Mouse (Mus musculus) ovary, adult 18-20 months (tissue): Measurements from ENCODE around the gene Mapkapk5.

ENCODE experiments used
- DNase-seq: peaks from one replicate; pipeline ENCODE4 v3.0.0; 2022; ENCODE audit warnings: low spot score, mixed read lengths

The Mapkapk5 gene

DNA sequence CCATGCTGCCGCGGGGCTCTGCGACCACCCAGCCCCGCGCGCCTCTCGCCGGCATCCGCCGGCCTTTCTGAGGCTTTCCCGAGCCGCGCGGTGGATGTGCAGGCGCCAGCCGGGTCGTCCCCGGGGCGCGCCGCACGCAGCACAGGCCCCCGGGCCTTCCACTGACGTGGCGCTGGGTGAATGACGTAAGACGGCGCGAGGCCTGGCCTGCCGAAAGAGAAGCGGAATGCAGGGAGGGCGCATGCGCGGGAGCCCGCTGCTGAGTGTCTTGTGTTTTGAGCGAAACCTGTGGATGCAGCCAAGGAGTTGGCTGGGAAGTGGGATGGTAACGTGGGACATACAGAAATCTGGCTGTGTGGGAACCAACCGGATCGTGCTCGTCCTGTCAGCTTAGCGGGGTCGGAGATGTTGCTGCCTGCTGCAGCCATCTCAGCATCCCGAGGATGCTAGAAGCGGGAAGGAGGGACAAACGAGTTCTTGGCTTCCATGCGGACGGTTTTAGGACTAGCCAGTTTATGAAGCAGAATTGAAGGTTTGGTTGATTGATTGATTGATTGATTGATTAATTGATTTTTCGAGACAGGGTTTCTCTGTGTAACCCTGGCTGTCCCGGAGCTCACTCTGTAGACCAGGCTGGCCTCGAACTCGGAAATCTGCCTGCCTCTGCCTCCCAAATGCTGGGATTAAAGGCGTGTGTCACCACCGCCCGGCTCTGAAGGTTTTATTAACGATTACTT is at the start of gene Mapkapk5:
Gene Mapkapk5 (minus strand): TSS at position 113 of the 737 bp plus-strand sequence.
- DNase-seq, result peak; percentile 92

DNA sequence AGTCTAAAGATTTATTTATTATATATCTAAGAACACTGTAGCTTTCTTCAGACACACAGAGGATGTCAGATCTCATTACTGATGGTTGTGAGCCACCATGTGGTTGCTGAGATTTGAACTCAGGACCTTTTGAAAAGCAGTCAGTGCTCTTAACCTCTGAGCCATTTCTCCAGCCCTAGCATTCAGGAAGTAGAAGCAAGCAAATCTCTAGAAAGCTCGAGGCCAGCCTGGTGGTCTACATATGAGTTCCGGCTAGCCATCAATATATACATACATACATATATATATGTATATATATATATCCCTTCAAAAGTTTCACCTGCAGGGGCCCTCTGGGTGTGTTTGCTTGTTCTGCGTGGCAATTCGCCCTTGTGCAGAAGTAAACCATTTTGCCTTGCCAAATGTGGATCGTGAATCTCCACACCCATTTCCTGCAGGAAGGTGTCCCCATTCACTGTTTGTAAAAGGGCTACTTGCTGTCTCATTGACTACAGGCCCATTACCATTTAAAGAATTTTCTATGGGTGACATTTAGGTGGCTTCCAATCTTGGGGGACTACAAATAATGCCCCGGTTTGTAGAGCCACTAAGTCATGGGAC is 49.1 kb upstream of the Mapkapk5 start:
- DNase-seq, result no peak

DNA sequence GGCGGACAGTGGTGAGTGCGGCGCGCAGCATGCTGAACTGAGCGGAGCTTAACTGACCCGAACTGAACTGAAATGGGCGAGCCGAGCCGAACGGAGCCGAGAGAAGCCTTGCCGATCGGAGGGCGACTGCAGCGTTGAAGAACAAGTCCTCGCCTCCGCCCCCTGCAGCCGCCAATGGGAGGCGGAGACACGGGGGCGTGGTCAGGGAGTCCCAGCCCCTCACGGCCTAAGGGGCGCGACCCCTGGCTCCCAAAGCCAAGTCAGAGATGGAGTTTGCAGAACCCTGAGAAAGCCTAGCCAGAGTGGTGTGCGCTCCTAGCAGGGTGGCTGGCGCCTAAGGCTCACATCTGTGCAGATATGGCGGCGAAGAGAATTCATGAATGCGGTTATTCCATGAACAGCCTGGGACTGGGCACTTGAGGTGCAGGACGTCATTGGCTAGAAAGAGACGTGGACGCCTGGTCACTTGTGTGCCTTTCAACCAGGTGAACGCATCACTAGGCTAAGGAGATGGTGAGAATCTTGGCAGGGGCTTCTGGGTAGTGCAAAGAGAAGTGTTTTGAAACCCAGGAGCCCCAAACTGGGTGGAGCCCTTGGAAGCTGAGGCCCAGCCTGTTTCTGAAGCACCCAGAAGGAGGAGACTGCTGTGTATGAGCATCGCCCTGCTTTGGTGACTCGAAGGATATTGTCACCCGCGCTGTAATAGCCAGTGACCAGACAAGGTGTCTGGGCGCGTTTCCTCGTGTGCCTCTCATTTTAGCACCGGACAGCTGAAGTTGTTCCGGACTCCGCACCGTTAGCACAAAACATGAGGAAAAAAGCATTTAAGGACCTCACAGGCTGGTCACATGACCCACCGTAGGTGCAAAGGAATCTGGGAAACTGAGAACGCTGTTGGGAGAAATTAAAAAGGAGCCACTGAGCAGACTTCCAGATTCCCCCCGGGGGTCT is 48.0 kb upstream of the Mapkapk5 start, which contains the start of gene Aldh2:
Gene Aldh2 (minus strand): TSS at position 374 of the 951 bp plus-strand sequence.
- DNase-seq, result peak; percentile 86

GRCm38 (mm10) chr5:121592816-121593407 is 47.2 kb upstream of the Mapkapk5 start:
- no peak for DNase-seq

DNA sequence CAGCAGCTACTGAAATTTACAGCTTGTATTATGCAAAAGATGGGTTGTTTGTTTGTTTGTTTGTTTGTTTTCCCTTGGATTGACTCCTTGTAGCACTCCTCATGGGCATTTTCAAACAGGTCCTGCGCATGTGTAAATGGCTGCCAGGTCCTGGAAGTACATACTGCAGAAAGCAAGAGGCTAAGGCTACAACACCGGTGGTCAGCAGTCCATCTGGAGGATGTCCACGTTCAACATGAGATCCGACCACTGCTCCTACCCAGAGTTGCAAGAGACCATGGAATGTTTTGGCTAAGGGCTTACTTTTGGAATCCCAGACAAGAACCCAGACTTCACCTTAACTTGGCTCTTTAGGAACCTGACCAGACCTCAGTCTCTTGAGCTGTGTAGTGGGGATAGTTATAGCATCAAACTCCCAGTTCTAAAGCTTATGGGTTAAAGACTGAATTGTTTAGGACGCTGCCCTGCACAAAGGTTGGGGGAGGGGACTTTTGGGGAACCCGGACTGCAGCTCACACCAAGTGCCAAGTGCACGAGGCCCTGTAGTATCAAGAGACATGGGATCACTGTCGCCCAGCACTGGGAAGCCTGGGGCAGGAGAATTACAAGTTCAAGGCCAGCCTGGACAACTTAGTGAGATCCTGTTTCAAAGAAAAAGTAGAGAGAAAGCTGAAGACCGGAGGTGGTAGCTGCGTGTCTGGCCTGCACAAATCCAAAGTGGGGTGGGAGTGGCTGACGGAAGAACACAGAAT is 46.5 kb upstream of the Mapkapk5 start:
- DNase-seq, result no peak

GRCm38 (mm10) chr5:121591417-121592063 is 45.8 kb upstream of the Mapkapk5 start:
- DNase-seq, result peak; percentile 50

GRCm38 (mm10) chr5:121589928-121590327 is 44.2 kb upstream of the Mapkapk5 start:
- DNase-seq, result no peak

GRCm38 (mm10) chr5:121586400-121587039 is 40.8 kb upstream of the Mapkapk5 start:
- no peak for DNase-seq

GRCm38 (mm10) chr5:121585699-121586098 is 40.0 kb upstream of the Mapkapk5 start:
- no peak for DNase-seq

GRCm38 (mm10) chr5:121585005-121585404 is 39.3 kb upstream of the Mapkapk5 start:
- DNase-seq, result no peak

DNA sequence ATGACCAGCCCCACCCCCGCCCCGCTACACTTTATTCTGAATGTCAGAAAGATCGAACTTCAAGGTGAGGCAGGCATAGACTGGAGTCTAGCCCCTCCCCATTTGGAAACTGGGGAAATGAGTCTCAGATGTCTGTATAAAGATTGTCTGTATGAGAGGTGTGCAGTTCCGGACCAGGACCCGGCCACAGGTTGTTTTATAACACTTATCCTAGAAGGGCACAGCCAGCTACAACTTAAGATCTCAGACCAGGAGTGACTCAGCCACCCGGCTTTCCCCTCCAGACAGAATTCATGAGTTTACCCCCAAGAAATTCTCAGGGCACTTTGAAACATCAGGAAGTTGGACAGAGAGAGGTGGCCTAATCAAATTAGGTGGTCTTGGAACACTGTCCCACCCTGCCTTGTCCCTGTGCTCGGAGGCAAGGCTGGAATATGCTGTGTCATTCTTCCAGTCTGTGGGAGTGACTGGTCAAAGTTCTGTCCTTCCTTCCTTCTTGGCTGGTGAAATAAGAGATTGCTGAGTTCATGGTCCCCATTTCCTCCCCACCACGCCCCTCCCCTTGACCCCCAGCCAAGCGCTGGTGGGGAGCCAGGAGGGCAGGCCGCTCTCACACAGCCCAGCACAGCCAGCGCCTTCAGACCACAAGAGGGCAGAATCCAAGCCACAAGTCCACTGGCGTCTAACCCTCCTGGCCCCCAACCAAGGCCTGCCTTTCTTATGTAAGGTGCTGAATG is 38.2 kb upstream of the Mapkapk5 start:
- DNase-seq, result peak; percentile 91

DNA sequence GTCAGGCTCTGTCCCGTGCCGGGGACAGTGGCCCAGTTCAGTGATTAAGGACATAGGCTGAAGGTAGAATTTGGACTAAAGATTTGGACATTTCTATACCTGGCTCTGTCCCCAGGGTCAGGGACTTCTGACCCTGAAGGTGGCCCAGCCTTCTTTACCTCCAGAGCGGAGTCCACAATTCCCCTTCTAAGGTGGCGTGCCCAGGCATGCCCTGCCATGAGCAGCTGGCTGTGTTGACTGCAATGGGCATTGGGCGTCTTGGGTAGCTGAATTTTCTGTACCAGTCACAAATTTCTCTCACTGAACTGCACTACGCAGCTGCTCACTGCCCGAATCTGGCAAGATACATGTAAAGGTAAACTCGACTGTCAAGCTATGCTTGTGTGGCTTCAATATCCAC is 36.2 kb upstream of the Mapkapk5 start:
- no peak for DNase-seq

DNA sequence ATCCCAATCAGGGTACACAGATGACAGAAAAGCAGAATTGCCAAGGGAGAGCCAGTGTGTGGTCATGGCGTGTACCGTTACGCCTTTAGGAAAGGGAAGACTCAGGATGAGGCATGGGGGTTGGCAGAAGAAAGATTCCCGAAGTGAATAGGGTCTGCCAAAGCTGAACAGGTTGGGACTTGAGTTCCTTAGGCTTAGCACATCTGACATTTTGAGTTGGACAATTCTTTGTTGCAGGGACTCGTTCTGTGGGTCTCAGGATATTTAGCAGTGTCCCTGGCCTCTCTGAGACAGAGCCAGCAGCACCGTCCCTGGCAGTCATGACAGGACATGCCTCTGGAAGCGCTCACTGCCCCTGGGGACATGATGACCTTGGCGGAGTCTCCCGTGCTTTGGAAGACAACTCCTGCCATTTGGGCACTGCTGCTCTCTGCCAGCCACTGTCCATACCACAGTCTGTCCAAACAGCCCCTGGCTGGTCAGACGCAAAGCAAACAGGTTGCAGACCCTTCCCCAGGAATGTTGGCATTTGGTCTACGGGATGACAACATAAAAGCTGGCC is 31.3 kb upstream of the Mapkapk5 start:
- DNase-seq, result no peak

DNA sequence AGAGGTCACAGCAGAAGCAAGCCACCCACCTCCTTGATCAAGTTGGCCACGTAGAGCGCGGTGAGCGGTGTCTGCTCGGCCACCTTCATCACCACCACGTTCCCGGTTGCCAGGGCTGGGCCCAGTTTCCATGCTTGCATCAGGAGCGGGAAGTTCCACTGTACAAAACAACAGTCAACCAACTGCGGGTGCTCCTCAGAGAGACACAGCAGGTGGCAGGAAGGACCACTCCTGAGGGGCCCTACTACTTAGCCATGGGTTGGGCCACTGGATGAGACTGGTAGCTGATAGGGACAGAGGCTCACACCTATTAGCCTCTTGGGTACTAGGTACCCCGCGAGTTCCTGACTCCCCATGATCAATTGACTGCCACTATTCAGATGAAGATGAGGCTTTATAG is 30.2 kb upstream of the Mapkapk5 start:
- DNase-seq, result no peak

DNA sequence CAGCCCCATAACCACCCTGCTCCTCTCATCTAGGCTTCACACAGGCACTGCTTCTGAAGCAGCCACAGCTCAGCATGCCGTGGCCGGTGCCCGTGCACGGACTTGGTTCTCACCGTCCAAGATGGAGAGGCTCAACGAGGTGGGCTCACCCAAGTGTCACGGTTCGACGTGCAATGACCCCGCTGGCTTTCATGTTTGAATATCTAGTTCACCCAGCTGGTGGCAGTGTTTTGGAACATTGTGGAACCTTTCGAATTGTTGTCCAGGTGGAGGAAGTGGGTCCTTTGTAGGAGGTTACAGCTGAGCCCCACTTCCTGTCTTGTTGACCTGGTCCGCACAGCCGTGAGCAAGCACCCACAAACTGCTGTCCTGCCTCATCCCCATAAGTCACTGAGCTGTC is 28.4 kb upstream of the Mapkapk5 start:
- DNase-seq, result no peak

- no peak for DNase-seq
Measured at GRCm38 (mm10) chr5:121570787-121571186, 25.1 kb upstream of the Mapkapk5 start.

- no peak for DNase-seq
Measured at GRCm38 (mm10) chr5:121569881-121570420, 24.2 kb upstream of the Mapkapk5 start.

- no peak for DNase-seq
Measured at GRCm38 (mm10) chr5:121566035-121566681, 20.5 kb upstream of the Mapkapk5 start.
